Mouse (Mus musculus) left cerebral cortex, postnatal 36 days (tissue): ENCODE data around the gene Fasl. TPM values are rescaled to one million over a fixed set of nuclear protein-coding genes. Genes with fewer than 3 reads are reported as not detected.

Experiments
- DNase-seq, 2 experiments: peaks; one replicate each; pipeline ENCODE4 v3.0.0; 2021 to 2022; ENCODE audit warnings: low spot score in 2 of 2, mixed read lengths in 1 of 2
- intact Hi-C: fragments of 180-260 bp; cut with DNase I; formaldehyde crosslinking; loops from one replicate; pipeline ENCODE4 v1.15.1; 2025
- total RNA-seq, 2 experiments: library from RNA; stranded (reverse); gene quantifications; 2 replicates each; pipeline ENCODE4 v1.2.3; 2021

Fasl gene
- not detected for total RNA-seq

- no peak for DNase-seq
- intact Hi-C loops, result no loop called here
These were observed at the start of gene Fasl for GRCm38 (mm10) chr1:161788339-161788738. TSS of gene Fasl (minus strand) at chr1:161788495.

DNA sequence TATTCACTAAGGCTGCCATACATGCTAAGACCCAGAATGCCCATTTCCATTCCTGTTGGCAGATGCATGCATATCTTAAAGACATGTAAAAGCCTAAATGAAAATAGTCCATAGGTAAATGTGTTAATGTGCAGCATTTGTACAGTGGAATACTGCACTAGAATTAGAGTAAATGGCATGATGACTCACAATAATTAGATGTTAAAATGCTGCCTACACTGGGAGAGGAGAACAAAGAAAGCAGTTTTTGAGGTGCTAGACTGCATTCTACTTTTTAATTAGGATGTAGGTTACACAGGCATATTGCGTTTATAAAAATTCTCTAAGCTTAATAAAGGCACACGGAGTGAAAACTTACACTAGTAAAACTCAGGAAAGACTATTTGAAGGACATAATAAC lies 38.4 kb upstream of the Fasl start:
- intact Hi-C loops, result no loop called here
- no peak for DNase-seq

- no peak for DNase-seq
- intact Hi-C loops, result no loop called here
These were observed 21.1 kb upstream of the Fasl start for GRCm38 (mm10) chr1:161809428-161809827.

DNA sequence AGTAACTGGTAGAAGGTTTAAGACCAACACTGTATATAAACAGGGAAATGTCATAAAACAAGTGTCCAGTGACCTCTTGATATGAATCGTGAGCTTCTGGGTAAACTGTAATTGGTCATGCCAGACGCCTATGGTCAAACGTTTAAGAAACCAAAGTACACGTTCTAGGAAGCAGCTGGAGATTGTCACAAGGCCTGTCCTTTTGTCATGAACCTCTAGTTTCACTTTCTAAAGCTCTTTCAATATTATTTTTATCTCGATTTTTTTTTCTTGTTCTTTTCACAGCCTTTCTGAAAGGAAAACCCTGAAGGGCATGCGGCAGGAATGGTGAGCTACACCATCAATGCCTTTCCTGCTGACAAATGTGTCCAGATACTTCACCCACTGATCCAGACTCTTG lies 20.7 kb upstream of the Fasl start:
- no peak for DNase-seq
- intact Hi-C loops, result no loop called here

- intact Hi-C loops, result no loop called here
- no peak for DNase-seq
These were observed 16.3 kb upstream of the Fasl start for GRCm38 (mm10) chr1:161804541-161804971.

- intact Hi-C loops, result no loop called here
- DNase-seq, result no peak
These were observed 13.0 kb upstream of the Fasl start for GRCm38 (mm10) chr1:161801321-161801720.

DNA sequence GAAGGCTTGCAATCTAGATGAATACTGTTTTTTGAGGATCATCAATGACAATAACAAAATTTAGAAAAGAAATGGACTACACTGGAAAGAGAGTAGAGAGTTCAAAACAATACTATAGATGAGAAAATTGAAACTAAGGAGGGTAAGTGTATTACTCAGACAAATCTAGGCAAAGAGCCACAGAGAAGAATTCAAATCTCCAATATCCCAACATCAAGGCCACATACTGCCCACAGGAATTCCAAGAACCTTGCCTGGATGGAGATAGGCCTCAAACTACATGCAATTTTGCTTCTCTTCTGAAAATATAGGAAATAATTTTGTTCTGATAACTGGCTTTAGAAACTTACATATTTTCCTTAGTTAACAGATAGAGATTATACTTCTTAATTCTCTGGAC lies 12.0 kb upstream of the Fasl start:
- DNase-seq, result no peak
- intact Hi-C loops, result no loop called here

DNA sequence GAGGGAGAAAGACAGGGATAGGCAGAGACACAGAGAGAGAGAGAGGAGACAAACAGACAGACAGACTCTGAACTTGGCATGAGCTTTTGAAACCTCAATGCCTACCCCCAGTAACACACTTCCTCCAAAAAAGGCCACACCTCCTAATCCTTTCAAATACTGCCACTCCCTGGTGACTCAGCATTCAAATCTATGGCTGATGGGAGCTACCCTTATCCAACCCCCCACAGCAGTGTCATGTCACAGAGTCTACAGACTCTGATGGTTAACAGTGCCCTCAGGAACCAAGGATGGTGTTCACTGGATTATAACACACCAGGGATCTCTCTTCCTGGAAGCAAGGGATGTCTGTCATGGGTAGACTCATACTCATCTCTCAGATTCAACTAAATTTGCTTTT lies 11.5 kb upstream of the Fasl start:
- no peak for DNase-seq
- intact Hi-C loops, result no loop called here

- no peak for DNase-seq
- intact Hi-C loops, result no loop called here
These were observed 10.6 kb upstream of the Fasl start for GRCm38 (mm10) chr1:161798866-161799265.

- DNase-seq, result no peak
- intact Hi-C loops, result no loop called here
These were observed 6.3 kb upstream of the Fasl start for GRCm38 (mm10) chr1:161794447-161795211.

DNA sequence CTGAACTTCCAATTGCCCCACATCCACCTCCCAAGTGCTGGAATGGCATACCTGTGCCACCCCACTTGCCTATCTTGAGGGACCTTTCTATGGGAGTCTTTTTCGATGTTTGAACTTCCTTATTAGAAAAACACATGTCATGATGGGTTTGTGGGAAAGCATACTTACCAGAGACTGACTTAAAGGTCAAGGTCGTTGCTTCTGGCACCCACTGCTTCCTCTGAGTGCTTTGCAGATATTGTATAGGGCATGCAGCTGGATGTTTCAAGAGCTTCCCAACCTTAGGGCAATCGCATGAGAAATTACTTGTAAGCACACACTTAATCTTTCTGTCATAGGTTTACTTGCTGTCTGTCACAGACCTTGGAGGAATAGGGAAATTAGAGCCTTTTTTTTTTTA lies 5.0 kb upstream of the Fasl start:
- intact Hi-C loops, result no loop called here
- DNase-seq, result no peak

- no peak for DNase-seq
- intact Hi-C loops, result no loop called here
These were observed 4.3 kb upstream of the Fasl start for GRCm38 (mm10) chr1:161792687-161792969.

GRCm38 (mm10) chr1:161791854-161792686 lies 3.8 kb upstream of the Fasl start:
- intact Hi-C loops, result no loop called here
- no peak for DNase-seq

- intact Hi-C loops, result no loop called here
These were observed 5.6 kb downstream of the Fasl start for GRCm38 (mm10) chr1:161782725-161783124.

DNA sequence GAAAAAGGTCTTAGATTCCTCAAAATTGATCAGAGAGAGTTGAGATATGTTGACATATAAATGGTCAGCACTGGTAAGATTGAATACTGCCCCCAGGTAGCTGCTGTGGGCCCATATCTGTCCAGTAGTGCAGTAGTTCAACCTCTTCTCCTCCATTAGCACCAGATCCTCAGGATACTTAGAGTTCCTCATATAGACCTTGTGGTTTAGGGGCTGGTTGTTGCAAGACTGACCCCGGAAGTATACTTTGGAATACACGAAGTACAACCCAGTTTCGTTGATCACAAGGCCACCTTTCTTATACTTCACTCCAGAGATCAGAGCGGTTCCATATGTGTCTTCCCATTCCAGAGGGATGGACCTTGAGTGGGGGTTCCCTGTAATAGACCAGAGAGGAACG lies 6.7 kb downstream of the Fasl start:
- no peak for DNase-seq
- intact Hi-C loops, result no loop called here

More at GRCm38 (mm10) chr1:161782725-161783124, 5.6 kb downstream of the Fasl start:
- no peak for DNase-seq

DNA sequence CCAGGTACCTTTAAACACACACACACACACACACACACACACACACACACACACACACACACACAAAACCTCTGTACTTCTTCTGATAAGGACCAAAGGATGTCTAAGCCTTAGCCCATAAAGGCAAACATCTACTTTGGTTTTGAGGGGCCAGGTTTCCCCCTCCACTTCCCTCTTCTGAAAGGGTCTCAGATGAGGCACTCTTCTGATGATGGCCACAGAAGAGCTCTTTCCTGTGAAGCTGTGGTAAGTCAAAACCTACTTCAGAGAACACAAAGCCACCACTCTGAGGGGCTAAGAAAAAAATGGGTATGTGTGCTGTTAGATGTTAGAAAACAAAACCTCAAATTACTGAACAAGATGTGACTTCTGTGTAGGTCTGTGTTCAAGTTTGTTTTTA lies 9.2 kb downstream of the Fasl start:
- DNase-seq, result no peak

DNA sequence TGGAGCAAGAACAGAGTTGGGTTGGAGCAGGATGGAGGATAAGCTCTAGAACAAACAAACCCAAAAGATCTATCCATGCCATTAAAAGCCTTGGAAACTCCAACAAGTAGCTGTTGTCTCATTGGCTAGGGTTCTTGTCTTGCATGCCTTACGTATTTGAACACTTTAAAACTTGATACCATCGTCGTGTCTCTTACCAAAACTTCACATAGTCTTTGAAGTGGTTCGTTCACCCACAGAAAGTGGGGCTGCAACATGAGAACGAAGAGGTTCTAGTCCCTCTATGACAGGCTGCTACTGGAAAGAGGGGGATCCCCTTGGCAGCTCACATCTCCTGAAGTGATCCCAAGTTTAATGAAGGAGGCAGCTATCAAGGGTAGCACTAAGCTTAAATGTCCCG lies 13.1 kb downstream of the Fasl start:
- intact Hi-C loops, result no loop called here
- no peak for DNase-seq

More for the DNA sequence above, 9.2 kb downstream of the Fasl start:
- intact Hi-C loops, result no loop called here

GRCm38 (mm10) chr1:161771293-161771692 lies 17.0 kb downstream of the Fasl start:
- intact Hi-C loops, result no loop called here
- no peak for DNase-seq

- intact Hi-C loops, result no loop called here
- DNase-seq, result no peak
These were observed 19.0 kb downstream of the Fasl start for GRCm38 (mm10) chr1:161769329-161769728.

- no peak for DNase-seq
- intact Hi-C loops, result no loop called here
These were observed 21.2 kb downstream of the Fasl start for GRCm38 (mm10) chr1:161767101-161767524.

DNA sequence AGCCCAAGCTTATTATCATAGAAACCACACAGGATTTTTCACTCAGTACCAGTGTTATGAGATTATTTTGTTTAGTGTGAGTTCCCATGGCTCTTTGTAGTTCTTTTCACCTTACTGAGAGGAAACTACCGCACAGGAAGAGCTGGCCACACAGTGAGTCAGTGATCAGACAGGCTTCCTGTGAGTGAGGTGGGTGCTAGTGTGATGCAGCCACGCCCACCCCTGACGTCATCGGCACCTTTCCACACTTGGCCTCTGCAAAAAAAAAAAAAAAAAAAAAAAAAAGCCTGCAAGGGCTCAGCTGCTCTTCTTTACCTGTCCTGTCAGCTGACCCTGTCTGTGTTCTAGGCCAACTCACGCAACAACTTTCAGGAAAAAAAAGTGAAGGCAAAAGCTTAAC lies 21.6 kb downstream of the Fasl start:
- no peak for DNase-seq
- intact Hi-C loops, result no loop called here
